In genomic region chr7:122132497-122133337, GRCm38 (mm10) we compare ENCODE assay signal across 8 mouse cellular contexts. TPM values are rescaled to one million over a fixed set of nuclear protein-coding genes. Genes with fewer than 3 reads are reported as not detected.
DNase-seq lines count a peak whose midpoint lies in the region; ATAC-seq and TF ChIP-seq lines count a peak whose summit lies in the region.

Palb2 (minus strand) TSS chr7:122132985.
Dctn5 (plus strand) TSS chr7:122133041.

- H3K4me1 ChIP-seq in ES-Bruce4 (ENCODE audit: control insufficient read depth, insufficient read depth, low read length), result no peaks in the 10 kb centered on the region
- peaks cover 19% of the 10 kb centered on the region for H3K4me1 ChIP-seq in forebrain, embryonic 13.5 days
- H3K4me1 ChIP-seq in liver, postnatal 0 days (ENCODE audit: insufficient read depth), result peaks cover 7% of the 10 kb centered on the region
- H3K4me1 ChIP-seq in neural tube, embryonic 14.5 days (ENCODE audit: control insufficient read depth, insufficient read depth, low read length), result peaks cover 11% of the 10 kb centered on the region

- TF ChIP-seq CTCF in ES-Bruce4 (IDR thresholded peaks at IDR 0.05; ENCODE audit: low read depth, low read length), result no peak
- TF ChIP-seq CTCF in liver, postnatal 0 days (IDR thresholded peaks at IDR 0.05; ENCODE audit: low read depth), result no peak

- peak; percentile 97 for ATAC-seq in cerebellum, adult (ENCODE audit: insufficient number of reproducible peaks, low FRiP score, low TSS enrichment)
- peak; percentile 98 for ATAC-seq in forebrain, embryonic 13.5 days
- peak; percentile 100 for ATAC-seq in liver, postnatal 0 days
- peak; percentile 99 for ATAC-seq in neural tube, embryonic 14.5 days (ENCODE audit: low read depth)

- H3K36me3 ChIP-seq in ES-Bruce4 (ENCODE audit: control insufficient read depth, insufficient read depth, low read length, poor library complexity, severe bottlenecking), result peaks cover 23% of the 10 kb centered on the region
- H3K36me3 ChIP-seq in forebrain, embryonic 13.5 days (ENCODE audit: poor library complexity, severe bottlenecking), result peaks cover 43% of the 10 kb centered on the region
- H3K36me3 ChIP-seq in liver, postnatal 0 days (replicated peaks; ENCODE audit: insufficient read depth, low read length), result peaks cover 30% of the 10 kb centered on the region
- H3K36me3 ChIP-seq in neural tube, embryonic 14.5 days (ENCODE audit: control insufficient read depth, insufficient read depth, low read length), result peaks cover 10% of the 10 kb centered on the region

- intact Hi-C loops in heart, postnatal 10 days (cut with DNase I), result loop anchor here (2.0 kb wide), 1 partner anchor 26 kb away; the partner anchor contains the start of gene Plk1

- H3K27me3 ChIP-seq in ES-Bruce4 (ENCODE audit: control insufficient read depth, insufficient read depth, low read length, poor library complexity, severe bottlenecking), result no peaks in the 10 kb centered on the region
- no peaks in the 10 kb centered on the region for H3K27me3 ChIP-seq in forebrain, embryonic 13.5 days
- H3K27me3 ChIP-seq in liver, postnatal 0 days (ENCODE audit: insufficient read depth, low read length), result no peaks in the 10 kb centered on the region
- no peaks in the 10 kb centered on the region for H3K27me3 ChIP-seq in neural tube, embryonic 14.5 days (ENCODE audit: control insufficient read depth, insufficient read depth, low read length)

- no peak within 1 kb of the TSS for H3K27ac ChIP-seq in ES-Bruce4 (ENCODE audit: insufficient read depth, low read length)
- H3K27ac ChIP-seq in forebrain, embryonic 13.5 days, result peak within 1 kb of the TSS; percentile 57; the same call in 1 of the 2 replicates
- H3K27ac ChIP-seq in liver, postnatal 0 days (ENCODE audit: low read depth), result peak within 1 kb of the TSS; percentile 75
- H3K27ac ChIP-seq in neural tube, embryonic 14.5 days (ENCODE audit: low read depth, low read length), result peak within 1 kb of the TSS; percentile 70

- no peaks in the 10 kb centered on the region for H3K9me3 ChIP-seq in ES-Bruce4 (replicated peaks; ENCODE audit: control insufficient read depth, insufficient read depth, low read length, poor library complexity, severe bottlenecking)
- H3K9me3 ChIP-seq in forebrain, embryonic 13.5 days (replicated peaks), result no peaks in the 10 kb centered on the region
- H3K9me3 ChIP-seq in liver, postnatal 0 days (ENCODE audit: low read length), result no peaks in the 10 kb centered on the region
- no peaks in the 10 kb centered on the region for H3K9me3 ChIP-seq in neural tube, embryonic 14.5 days (ENCODE audit: control insufficient read depth, low read length)

- peak; percentile 99 to 100 for DNase-seq in heart, postnatal 10 days
- peak; percentile 97 for DNase-seq in large intestine, adult 2 months (ENCODE audit: low read depth, low spot score)
- DNase-seq in liver, postnatal 0 days, result peak; percentile 99
- DNase-seq in testis, postnatal 10 days (ENCODE audit: low spot score), result peak; percentile 97

- peak; percentile 60 for TF ChIP-seq POLR2A in ES-Bruce4 (IDR thresholded peaks at IDR 0.05; ENCODE audit: insufficient read depth, low read length)

- peak within 1 kb of the TSS; percentile 99 for H3K4me3 ChIP-seq in ES-Bruce4 (ENCODE audit: low read depth, low read length)
- peak within 1 kb of the TSS; percentile 93 for H3K4me3 ChIP-seq in forebrain, embryonic 13.5 days
- peak within 1 kb of the TSS; percentile 75 for H3K4me3 ChIP-seq in liver, postnatal 0 days (ENCODE audit: low read depth, low read length)
- H3K4me3 ChIP-seq in neural tube, embryonic 14.5 days (ENCODE audit: low read depth, low read length), result peak within 1 kb of the TSS; percentile 85

- H3K4me2 ChIP-seq in forebrain, embryonic 13.5 days, result peak within 1 kb of the TSS; percentile 84
- peak within 1 kb of the TSS; percentile 82 for H3K4me2 ChIP-seq in liver, postnatal 0 days (ENCODE audit: low read depth, low read length)
- peak within 1 kb of the TSS; percentile 92 for H3K4me2 ChIP-seq in neural tube, embryonic 14.5 days (ENCODE audit: low read depth, low read length)

- H3K9ac ChIP-seq in ES-Bruce4 (ENCODE audit: low read depth, poor library complexity, severe bottlenecking), result peak within 1 kb of the TSS; percentile 88
- peak within 1 kb of the TSS; percentile 87 for H3K9ac ChIP-seq in forebrain, embryonic 13.5 days
- H3K9ac ChIP-seq in liver, postnatal 0 days (replicated peaks), result peak within 1 kb of the TSS; percentile 84
- peak within 1 kb of the TSS; percentile 73 for H3K9ac ChIP-seq in neural tube, embryonic 14.5 days (replicated peaks; ENCODE audit: low read depth, low read length)

- WGBS in forebrain, embryonic 13.5 days, result under 1% methylated on average over 54 of the region's 54 CpGs
- 1% methylated on average over 54 of the region's 54 CpGs for WGBS in large intestine, adult 2 months
- WGBS in liver, postnatal 0 days (ENCODE audit: insufficient replicate concordance), result under 1% methylated on average over 54 of the region's 54 CpGs
- WGBS in neural tube, embryonic 14.5 days, result under 1% methylated on average over 54 of the region's 54 CpGs

- TF ChIP-seq EP300 in ES-Bruce4 (IDR thresholded peaks at IDR 0.05; ENCODE audit: insufficient read depth, low read depth, low read length), result peak; percentile 74
- TF ChIP-seq EP300 in liver, postnatal 0 days (IDR thresholded peaks at IDR 0.05; ENCODE audit: low read depth), result no peak

RNA-seq across cellular contexts. Expression of gene Palb2, which starts in this region (rescaled TPM):
- polyA plus RNA-seq in ES-Bruce4 (2011; ENCODE audit: insufficient read depth, insufficient read length, low read depth, missing spikeins), result 32.0 and 32.6 TPM in 2 replicates
- polyA plus RNA-seq in forebrain, embryonic 13.5 days (2015; fragmentation: Nextera tagmentation; extraction: Ambion mirVana), result 15.1 and 15.7 TPM in 2 replicates
- 1 to 10 TPM; 1.7 to 2.0 TPM for total RNA-seq in heart, postnatal 10 days (2021)
- polyA plus RNA-seq in large intestine, adult 2 months (2012; rRNA removed), result 2.7 and 4.1 TPM in 2 replicates
- polyA plus RNA-seq in liver, postnatal 0 days (2015; fragmentation: Nextera tagmentation; extraction: Ambion mirVana), result 4.5 and 6.5 TPM in 2 replicates
- 5.3 and 6.2 TPM in 2 replicates for polyA plus RNA-seq in neural tube, embryonic 14.5 days (2014; fragmentation: Nextera tagmentation; extraction: Ambion mirVana)

RNA-seq across cellular contexts. Expression of gene Dctn5, which starts in this region (rescaled TPM):
- polyA plus RNA-seq in ES-Bruce4 (2011; ENCODE audit: insufficient read depth, insufficient read length, low read depth, missing spikeins), result 56.5 and 62.4 TPM in 2 replicates
- 140 and 148 TPM in 2 replicates for polyA plus RNA-seq in forebrain, embryonic 13.5 days (2015; fragmentation: Nextera tagmentation; extraction: Ambion mirVana)
- 10 to 100 TPM; 37.2 to 37.9 TPM for total RNA-seq in heart, postnatal 10 days (2021)
- polyA plus RNA-seq in large intestine, adult 2 months (2012; rRNA removed), result 76.8 and 78.4 TPM in 2 replicates
- polyA plus RNA-seq in liver, postnatal 0 days (2015; fragmentation: Nextera tagmentation; extraction: Ambion mirVana), result 30.5 and 33.1 TPM in 2 replicates
- polyA plus RNA-seq in neural tube, embryonic 14.5 days (2014; fragmentation: Nextera tagmentation; extraction: Ambion mirVana), result 162 TPM in 2 replicates
